Mouse (Mus musculus) MEL (cell line): ENCODE data around the gene Ak4. TPM values are rescaled to one million over a fixed set of nuclear protein-coding genes. Genes with fewer than 3 reads are reported as not detected.

ENCODE experiments used
- DNase-seq: peaks from one replicate; pipeline ENCODE4 v3.0.0; 2011; ENCODE audit warnings: low read depth, low spot score
- H3K27ac ChIP-seq: 2 replicates; pipeline ENCODE4 v1.5.1; 2012; ENCODE audit warnings: low read depth, mild to moderate bottlenecking, control low read depth, low read length, moderate library complexity; ENCODE audit not compliant: control insufficient read depth
- H3K27me3 ChIP-seq, 2 experiments: fragments of 150-350 bp in 1 of 2; sonication (generic) in 1 of 2; 2 replicates each; pipeline ENCODE4 v1.6.1; 2012; ENCODE audit warnings: low read length in 2 of 2, mild to moderate bottlenecking in 2 of 2, improper control_type of control experiment in 1 of 2, moderate library complexity in 1 of 2; ENCODE audit not compliant: insufficient read depth in 2 of 2, control insufficient read depth in 1 of 2
- H3K36me3 ChIP-seq, 2 experiments: 2 replicates each; pipeline ENCODE4 v1.6.1; 2012 to 2014; ENCODE audit warnings: low read length in 2 of 2, improper control_type of control experiment in 1 of 2, inconsistent platforms in 1 of 2, mild to moderate bottlenecking in 1 of 2; ENCODE audit not compliant: insufficient read depth in 2 of 2, control insufficient read depth in 1 of 2
- H3K4me1 ChIP-seq, 2 experiments: fragments of 150-350 bp in 1 of 2; sonication (generic) in 1 of 2; 2 replicates each; pipeline ENCODE4 v1.6.1; 2012; ENCODE audit warnings: low read length in 2 of 2, improper control_type of control experiment in 1 of 2, mild to moderate bottlenecking in 1 of 2; ENCODE audit not compliant: insufficient read depth in 2 of 2, control insufficient read depth in 1 of 2
- H3K4me3 ChIP-seq, 2 experiments: fragments of 150-350 bp in 1 of 2; sonication (generic) in 1 of 2; 2 replicates each; pipeline ENCODE4 v1.5.1; 2012; ENCODE audit warnings: low read depth in 2 of 2, low read length in 2 of 2, mild to moderate bottlenecking in 2 of 2, moderate library complexity in 2 of 2, control low read depth in 1 of 2, improper control_type of control experiment in 1 of 2; ENCODE audit not compliant: control insufficient read depth in 1 of 2, insufficient read depth in 1 of 2
- H3K79me2 ChIP-seq: 2 replicates; pipeline ENCODE4 v1.6.1; 2012; ENCODE audit warnings: mild to moderate bottlenecking, low read length, moderate library complexity; ENCODE audit not compliant: control insufficient read depth, poor library complexity, insufficient read depth
- H3K9ac ChIP-seq: 2 replicates; pipeline ENCODE4 v1.6.1; 2012; ENCODE audit warnings: low read depth, mild to moderate bottlenecking, control low read depth, low read length, moderate library complexity; ENCODE audit not compliant: control insufficient read depth, poor library complexity, severe bottlenecking
- H3K9me3 ChIP-seq: fragments of 150-350 bp; sonication (generic); replicated peaks from 2 replicates; pipeline ENCODE4 v1.6.1; 2012; ENCODE audit warnings: mild to moderate bottlenecking, low read length, improper control_type of control experiment, moderate library complexity; ENCODE audit not compliant: insufficient read depth
- BHLHE40 ChIP-seq: IDR thresholded peaks from 2 replicates; pipeline ENCODE4 v1.6.1; 2012; ENCODE audit warnings: low read depth, mild to moderate bottlenecking, inconsistent platforms, low read length, improper control_type of control experiment, borderline replicate concordance
- CHD1 ChIP-seq: IDR thresholded peaks from 2 replicates; pipeline ENCODE4 v1.6.1; 2012; ENCODE audit warnings: low read depth, mild to moderate bottlenecking, inconsistent platforms, low read length, improper control_type of control experiment
- CHD2 ChIP-seq: IDR thresholded peaks from 2 replicates; pipeline ENCODE4 v1.6.1; 2011; ENCODE audit warnings: low read length, improper control_type of control experiment
- ELF1 ChIP-seq: IDR thresholded peaks from 2 replicates; pipeline ENCODE4 v1.6.1; 2014; ENCODE audit warnings: low read depth, mild to moderate bottlenecking, inconsistent platforms, low read length, improper control_type of control experiment, moderate library complexity
- EP300 ChIP-seq, 2 experiments: IDR thresholded peaks; 2 replicates each; pipeline ENCODE4 v1.6.1; 2011; ENCODE audit warnings: improper control_type of control experiment in 2 of 2, low read length in 2 of 2, low read depth in 1 of 2, mild to moderate bottlenecking in 1 of 2
- ETS1 ChIP-seq: IDR thresholded peaks from 2 replicates; pipeline ENCODE4 v1.6.1; 2012; ENCODE audit warnings: low read depth, mild to moderate bottlenecking, inconsistent platforms, low read length, improper control_type of control experiment, moderate library complexity
- GABPA ChIP-seq: IDR thresholded peaks from 2 replicates; pipeline ENCODE4 v1.6.1; 2012; ENCODE audit warnings: low read depth, mild to moderate bottlenecking, inconsistent platforms, low read length, improper control_type of control experiment, moderate library complexity
- GATA1 ChIP-seq: IDR thresholded peaks from 2 replicates; pipeline ENCODE4 v1.6.1; 2011; ENCODE audit warnings: low read depth, low read length, improper control_type of control experiment
- KAT2A ChIP-seq: conservative IDR thresholded peaks from 2 replicates; pipeline ENCODE4 v1.6.1; 2012; ENCODE audit warnings: low read depth, low read length, improper control_type of control experiment, inconsistent platforms
- MAFK ChIP-seq: IDR thresholded peaks from 2 replicates; pipeline ENCODE4 v1.6.1; 2011; ENCODE audit warnings: low read depth, mild to moderate bottlenecking, low read length, improper control_type of control experiment, borderline replicate concordance
- MAX ChIP-seq: IDR thresholded peaks from 2 replicates; pipeline ENCODE4 v1.6.1; 2011; ENCODE audit warnings: low read length, improper control_type of control experiment
- MAZ ChIP-seq: IDR thresholded peaks from 2 replicates; pipeline ENCODE4 v1.6.1; 2012; ENCODE audit warnings: low read depth, mild to moderate bottlenecking, inconsistent platforms, low read length, improper control_type of control experiment
- MXI1 ChIP-seq: IDR thresholded peaks from 2 replicates; pipeline ENCODE4 v1.6.1; 2011; ENCODE audit warnings: mild to moderate bottlenecking, low read depth, low read length, improper control_type of control experiment
- MYB ChIP-seq: IDR thresholded peaks from 2 replicates; pipeline ENCODE4 v1.6.1; 2011; ENCODE audit warnings: mild to moderate bottlenecking, low read depth, low read length, improper control_type of control experiment
- MYC ChIP-seq: IDR thresholded peaks from 2 replicates; pipeline ENCODE4 v1.6.1; 2011; ENCODE audit warnings: low read depth, mild to moderate bottlenecking, low read length, improper control_type of control experiment, moderate library complexity
- POLR2A ChIP-seq, 2 experiments: IDR thresholded peaks; 2 replicates each; pipeline ENCODE4 v1.6.1; 2011 to 2012; ENCODE audit warnings: low read length in 2 of 2, mild to moderate bottlenecking in 2 of 2, control low read depth in 1 of 2, improper control_type of control experiment in 1 of 2, low read depth in 1 of 2, moderate library complexity in 1 of 2; ENCODE audit not compliant: control insufficient read depth in 1 of 2, insufficient read depth in 1 of 2, poor library complexity in 1 of 2
- POLR2AphosphoS5 ChIP-seq: IDR thresholded peaks from 2 replicates; pipeline ENCODE4 v1.6.1; 2012; ENCODE audit warnings: low read depth, borderline replicate concordance, mild to moderate bottlenecking, inconsistent platforms, low read length, moderate library complexity, mixed read lengths
- RAD21 ChIP-seq: IDR thresholded peaks from 2 replicates; pipeline ENCODE4 v1.6.1; 2011; ENCODE audit warnings: mild to moderate bottlenecking, low read depth, low read length, improper control_type of control experiment
- RCOR1 ChIP-seq: IDR thresholded peaks from 2 replicates; pipeline ENCODE4 v1.6.1; 2012; ENCODE audit warnings: low read depth, mild to moderate bottlenecking, inconsistent platforms, low read length, improper control_type of control experiment
- SIN3A ChIP-seq: IDR thresholded peaks from 2 replicates; pipeline ENCODE4 v1.6.1; 2012; ENCODE audit warnings: low read length, improper control_type of control experiment, inconsistent platforms
- SMC3 ChIP-seq: IDR thresholded peaks from 2 replicates; pipeline ENCODE4 v1.6.1; 2011; ENCODE audit warnings: low read depth, low read length, improper control_type of control experiment
- TAL1 ChIP-seq: IDR thresholded peaks from 2 replicates; pipeline ENCODE4 v1.6.1; 2012; ENCODE audit warnings: mild to moderate bottlenecking, inconsistent platforms, low read length, moderate library complexity, mixed read lengths
- TBP ChIP-seq: IDR thresholded peaks from 2 replicates; pipeline ENCODE4 v1.8.0; 2011; ENCODE audit warnings: low read depth, low read length, improper control_type of control experiment
- TCF12 ChIP-seq: IDR thresholded peaks from 2 replicates; pipeline ENCODE4 v1.6.1; 2014; ENCODE audit warnings: low read depth, mild to moderate bottlenecking, inconsistent platforms, low read length, improper control_type of control experiment, moderate library complexity
- UBTF ChIP-seq: IDR thresholded peaks from 2 replicates; pipeline ENCODE4 v1.6.1; 2012; ENCODE audit warnings: low read depth, mild to moderate bottlenecking, inconsistent platforms, low read length, improper control_type of control experiment, moderate library complexity, borderline replicate concordance; ENCODE audit not compliant: insufficient read depth
- USF2 ChIP-seq, 2 experiments: IDR thresholded peaks; 2 replicates each; pipeline ENCODE4 v1.6.1; 2011 to 2012; ENCODE audit warnings: improper control_type of control experiment in 2 of 2, low read length in 2 of 2, borderline replicate concordance in 1 of 2, inconsistent platforms in 1 of 2, low read depth in 1 of 2, mild to moderate bottlenecking in 1 of 2; ENCODE audit not compliant: insufficient read depth in 1 of 2
- ZC3H11A ChIP-seq: IDR thresholded peaks from 2 replicates; pipeline ENCODE4 v1.6.1; 2012; ENCODE audit warnings: low read depth, mild to moderate bottlenecking, inconsistent platforms, low read length, improper control_type of control experiment
- ZKSCAN1 ChIP-seq: IDR thresholded peaks from 2 replicates; pipeline ENCODE4 v1.6.1; 2012; ENCODE audit warnings: low read depth, mild to moderate bottlenecking, inconsistent platforms, low read length, improper control_type of control experiment, moderate library complexity
- ZNF384 ChIP-seq: IDR thresholded peaks from 2 replicates; pipeline ENCODE4 v1.6.1; 2012; ENCODE audit warnings: low read depth, mild to moderate bottlenecking, inconsistent platforms, low read length, improper control_type of control experiment
- polyA plus RNA-seq, 2 experiments: library from polyadenylated mRNA; stranded (reverse) in 1 of 2; unstranded in 1 of 2; fragments of >175 nt in 1 of 2; fragments of >200 nt in 1 of 2; gene quantifications; 2 replicates each; pipeline versions ENCODE4 v1.2.1 to v1.2.4; 2012; ENCODE audit warnings: low replicate concordance in 2 of 2, low read depth in 1 of 2; ENCODE audit not compliant: insufficient read length in 2 of 2, insufficient read depth in 1 of 2, missing spikeins in 1 of 2
- total RNA-seq: library from RNA; depleted of rRNA; stranded (reverse); fragments of 300-350 nt; gene quantifications from 2 replicates; pipeline ENCODE4 v1.2.3, GENCODE M21; 2012

Ak4 gene
- total and polyA plus RNA-seq, 3 experiments = 18.3 to 25.4 TPM; not detected in 1

DNA sequence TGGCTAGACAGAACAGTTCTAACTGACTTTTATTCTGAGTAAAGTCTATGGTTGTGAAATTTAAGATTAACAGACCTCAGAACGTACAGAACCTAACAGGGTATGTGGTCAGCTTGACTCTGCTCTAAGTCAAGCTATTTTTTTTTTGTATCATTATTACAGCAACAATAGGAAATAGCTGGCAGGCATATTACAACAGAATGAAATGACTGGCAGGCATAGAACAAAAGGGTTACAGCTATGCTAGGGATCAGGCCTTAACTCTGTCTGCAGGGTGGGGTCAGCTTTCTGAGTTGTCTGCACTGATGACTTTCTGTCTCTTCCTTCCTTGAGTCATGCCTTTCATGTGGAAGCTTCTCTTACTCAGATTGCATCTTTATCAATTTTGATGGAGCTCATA is 17.1 kb upstream of the Ak4 start:
- Histone ChIP-seq H3K9ac (no peak overlapping the region), H3K9me3 (no peaks in the 10 kb centered on the region), H3K4me1 (0 out of 4 replicates have a peak, but pooled peaks cover 0 to 6% of the 10 kb centered on the region in 2 experiments), H3K79me2 (no peaks in the 10 kb centered on the region), H3K27ac (no peak overlapping the region), H3K4me3 (no peak overlapping the region), H3K27me3 (no peaks in the 10 kb centered on the region)
- no peak for DNase-seq
- TF ChIP-seq BHLHE40 = no peak
- TF ChIP-seq MAFK = no peak
- TF ChIP-seq MXI1 = no peak
- TF ChIP-seq SMC3 = no peak
- TF ChIP-seq ZNF384 = no peak
- TF ChIP-seq ZKSCAN1 = no peak
- no peak for TF ChIP-seq POLR2A (IDR thresholded peaks at IDR 0.05; ENCODE audit: control insufficient read depth in 1 of 2, insufficient read depth in 1 of 2, low read depth in 1 of 2, low read length in 2 of 2, poor library complexity in 1 of 2)
- TF ChIP-seq POLR2AphosphoS5 = no peak
- no peak for TF ChIP-seq GATA1
- no peak for TF ChIP-seq UBTF
- no peak for TF ChIP-seq ZC3H11A
- no peak for TF ChIP-seq TCF12
- TF ChIP-seq TAL1 = no peak
- no peak for TF ChIP-seq KAT2A
- no peak for TF ChIP-seq GABPA
- no peak for TF ChIP-seq RCOR1
- no peak for TF ChIP-seq USF2 (IDR thresholded peaks at IDR 0.05; ENCODE audit: borderline replicate concordance in 1 of 2, insufficient read depth in 1 of 2, low read depth in 1 of 2, low read length in 2 of 2)
- TF ChIP-seq MYB = no peak
- no peak for TF ChIP-seq ELF1
- TF ChIP-seq, all 39 proteins: peak for 0
- H3K36me3 ChIP-seq = no peaks in the 10 kb centered on the region

- no peak for TF ChIP-seq POLR2AphosphoS5
- no peak for TF ChIP-seq GABPA
- TF ChIP-seq MYC = no peak
- TF ChIP-seq TBP = no peak
- no peak for TF ChIP-seq SIN3A
- TF ChIP-seq CHD1 = no peak
- no peak for TF ChIP-seq ETS1
- no peak for TF ChIP-seq ZC3H11A
- TF ChIP-seq MXI1 = no peak
- TF ChIP-seq RAD21 = no peak
- TF ChIP-seq GATA1 = no peak
- no peak for TF ChIP-seq USF2 (IDR thresholded peaks at IDR 0.05; ENCODE audit: borderline replicate concordance in 1 of 2, insufficient read depth in 1 of 2, low read depth in 1 of 2, low read length in 2 of 2)
- no peak for TF ChIP-seq CHD2
- TF ChIP-seq UBTF = no peak
- TF ChIP-seq EP300 (IDR thresholded peaks at IDR 0.05; ENCODE audit: low read depth in 1 of 2, low read length in 2 of 2) = no peak
- no peak for TF ChIP-seq MAX
- TF ChIP-seq MAFK = no peak
- no peak for TF ChIP-seq MAZ
- no peak for TF ChIP-seq KAT2A
- DNase-seq = no peak
Measured at GRCm38 (mm10) chr4:101404863-101405262, 14.2 kb upstream of the Ak4 start.

More at GRCm38 (mm10) chr4:101404863-101405262, 14.2 kb upstream of the Ak4 start:
- Histone ChIP-seq H3K79me2 (no peaks in the 10 kb centered on the region), H3K9me3 (no peaks in the 10 kb centered on the region), H3K36me3 (no peaks in the 10 kb centered on the region), H3K27me3 (no peaks in the 10 kb centered on the region), H3K9ac (no peak overlapping the region), H3K4me3 (no peak overlapping the region), H3K4me1 (0 out of 4 replicates have a peak, but pooled peaks cover 0 to 6% of the 10 kb centered on the region in 2 experiments), H3K27ac (no peak overlapping the region)
